ENCODE assay signal across 28 mouse cellular contexts in genomic region chr13:24157560-24158011, GRCm38 (mm10).
DNase-seq lines count a peak whose midpoint lies in the region; ATAC-seq and TF ChIP-seq lines count a peak whose summit lies in the region.
"Had no signal": no experiment of that assay in that cellular context is flagged by ENCODE, and none has a peak within 500 bp of the region (broad histone marks: within the 10 kb centered on the region; RNA-seq: fewer than 3 reads in every experiment).

No protein-coding gene starts in this region.

- 55% methylated on average over 10 of the region's 10 CpGs for WGBS in forebrain, postnatal 0 days

- H3K9ac ChIP-seq in forebrain, postnatal 0 days, result no peak overlapping the region
- H3K9ac ChIP-seq: embryonic facial prominence, embryonic 13.5 days; heart, embryonic 15.5 days; hindbrain, embryonic 13.5 days; kidney, embryonic 15.5 days; limb, embryonic 13.5 days; lung, embryonic 14.5 days; midbrain, embryonic 13.5 days; neural tube, embryonic 12.5 days had no signal

- intact Hi-C loops in left cerebral cortex, adult 2 months (cut with DNase I), result no loop called here

- H3K4me2 ChIP-seq in forebrain, postnatal 0 days (ENCODE audit: low read depth), result no peak overlapping the region
- H3K4me2 ChIP-seq: embryonic facial prominence, embryonic 13.5 days; heart, embryonic 15.5 days; hindbrain, embryonic 13.5 days; kidney, embryonic 15.5 days; limb, embryonic 13.5 days; lung, embryonic 14.5 days; midbrain, embryonic 13.5 days; neural tube, embryonic 12.5 days had no signal

- no peak overlapping the region for H3K27ac ChIP-seq in left cerebral cortex, adult 2 months
- H3K27ac ChIP-seq in forebrain, postnatal 0 days (ENCODE audit: low read depth, low read length), result no peak overlapping the region
- H3K27ac ChIP-seq: embryonic facial prominence, embryonic 13.5 days; heart, embryonic 15.5 days; hindbrain, embryonic 13.5 days; kidney, embryonic 15.5 days; limb, embryonic 13.5 days; midbrain, embryonic 13.5 days; neural tube, embryonic 12.5 days had no signal

- H3K4me1 ChIP-seq in forebrain, postnatal 0 days (ENCODE audit: insufficient read depth), result peaks cover 5% of the 10 kb centered on the region; the same call in 1 of the 2 replicates
- H3K4me1 ChIP-seq: neural tube, embryonic 12.5 days had no signal

- H3K27me3 ChIP-seq in forebrain, postnatal 0 days (ENCODE audit: insufficient read depth, low read length), result no peaks in the 10 kb centered on the region
- H3K27me3 ChIP-seq: CH12.LX; embryonic facial prominence, embryonic 13.5 days; hindbrain, embryonic 13.5 days; kidney, embryonic 15.5 days; limb, embryonic 13.5 days; midbrain, embryonic 13.5 days; neural tube, embryonic 12.5 days; Patski had no signal

- no peak for TF ChIP-seq CTCF in left cerebral cortex, adult 2 months (IDR thresholded peaks at IDR 0.05)
- no peak for TF ChIP-seq CTCF in forebrain, postnatal 0 days (IDR thresholded peaks at IDR 0.05; ENCODE audit: low read depth)

- H3K9me3 ChIP-seq in forebrain, postnatal 0 days (ENCODE audit: low read length), result no peaks in the 10 kb centered on the region
- H3K9me3 ChIP-seq: embryonic facial prominence, embryonic 13.5 days; heart, embryonic 15.5 days; hindbrain, embryonic 13.5 days; kidney, embryonic 15.5 days; limb, embryonic 13.5 days; midbrain, embryonic 13.5 days; neural tube, embryonic 12.5 days had no signal

- H3K4me3 ChIP-seq in left cerebral cortex, adult 2 months, result no peak overlapping the region
- no peak overlapping the region for H3K4me3 ChIP-seq in forebrain, postnatal 0 days (ENCODE audit: low read depth, low read length)
- H3K4me3 ChIP-seq: embryonic facial prominence, embryonic 13.5 days; erythroblast, embryonic 14.5 days; heart, embryonic 15.5 days; hindbrain, embryonic 13.5 days; kidney, embryonic 15.5 days; limb, embryonic 13.5 days; midbrain, embryonic 13.5 days; neural tube, embryonic 12.5 days had no signal

- no peak for DNase-seq in frontal cortex, postnatal 10 days (ENCODE audit: low spot score in 2 of 2)
- DNase-seq in left cerebral cortex, adult 9 months (ENCODE audit: low spot score in 2 of 2), result peak; percentile 28 to 57
- no peak for DNase-seq in left cerebral cortex, adult 2 months (ENCODE audit: extremely low spot score in 1 of 2, low spot score in 2 of 2)
- DNase-seq in brain, adult 2 months (ENCODE audit: low read depth, low spot score), result peak; percentile 75
- DNase-seq in forebrain, postnatal 0 days, result peak; percentile 63
- DNase-seq in c-Kit-positive CD71-positive TER-119-positive erythroid progenitor cells, embryonic 14.5 days (ENCODE audit: low spot score), result no peak
- DNase-seq: adrenal gland, postnatal 36 days; cerebellum, adult 18-20 months; cerebellum, postnatal 25 days; embryo, embryonic 11 days; gastrocnemius, postnatal 36 days; heart, postnatal 36 days; kidney, adult 11 months; kidney, postnatal 36 days; lung, embryonic 14.5 days; thymus, postnatal 14 days had no signal

- ATAC-seq in frontal cortex, adult (ENCODE audit: low TSS enrichment), result peak; percentile 70
- peak; percentile 87 for ATAC-seq in forebrain, postnatal 0 days
- ATAC-seq: midbrain, embryonic 13.5 days; Patski had no signal

- no peaks in the 10 kb centered on the region for H3K36me3 ChIP-seq in forebrain, postnatal 0 days (ENCODE audit: insufficient read depth)
- H3K36me3 ChIP-seq: G1E; heart, embryonic 15.5 days; hindbrain, embryonic 13.5 days; midbrain, embryonic 13.5 days; neural tube, embryonic 12.5 days had no signal

Comparison
In these comparisons a context has a peak if more than half of its experiments do, and no peak if none do; other contexts are left out.
1. DNase-seq: peak in left cerebral cortex, adult 9 months (2 of 2), brain, adult 2 months (single experiment) and forebrain, postnatal 0 days (single experiment); none in frontal cortex, postnatal 10 days (0 of 2), left cerebral cortex, adult 2 months (0 of 2) and c-Kit-positive CD71-positive TER-119-positive erythroid progenitor cells, embryonic 14.5 days (single experiment).